Mouse (Mus musculus) brain, embryonic 14.5 days (tissue): Measurements from ENCODE around the gene Larp1. TPM values are rescaled to one million over a fixed set of nuclear protein-coding genes. Genes with fewer than 3 reads are reported as not detected.

Source experiments
- DNase-seq: peaks from one replicate; pipeline ENCODE4 v3.0.0-alpha.2; 2011; ENCODE audit warnings: low read depth
- CTCF ChIP-seq: fragments of 200-500 bp; IDR thresholded peaks from 2 replicates; pipeline ENCODE4 v1.5.1; 2012; ENCODE audit warnings: inconsistent platforms, mild to moderate bottlenecking, moderate library complexity, borderline replicate concordance; ENCODE audit not compliant: insufficient read depth, insufficient read length; ENCODE audit errors: extremely low read depth
- POLR2A ChIP-seq: fragments of 200-500 bp; IDR thresholded peaks from 2 replicates; pipeline ENCODE4 v1.6.1; 2012; ENCODE audit warnings: mild to moderate bottlenecking, inconsistent platforms, borderline replicate concordance; ENCODE audit not compliant: poor library complexity, insufficient read depth, insufficient read length, severe bottlenecking; ENCODE audit errors: extremely low read depth
- polyA plus RNA-seq: library from polyadenylated mRNA; depleted of rRNA; stranded (reverse); fragments of >200 nt; gene quantifications from 2 replicates; pipeline ENCODE4 v1.2.3, GENCODE M21; 2012; rRNA removed

Larp1 gene
- polyA plus RNA-seq, 1 experiment = 57.6 TPM

DNA sequence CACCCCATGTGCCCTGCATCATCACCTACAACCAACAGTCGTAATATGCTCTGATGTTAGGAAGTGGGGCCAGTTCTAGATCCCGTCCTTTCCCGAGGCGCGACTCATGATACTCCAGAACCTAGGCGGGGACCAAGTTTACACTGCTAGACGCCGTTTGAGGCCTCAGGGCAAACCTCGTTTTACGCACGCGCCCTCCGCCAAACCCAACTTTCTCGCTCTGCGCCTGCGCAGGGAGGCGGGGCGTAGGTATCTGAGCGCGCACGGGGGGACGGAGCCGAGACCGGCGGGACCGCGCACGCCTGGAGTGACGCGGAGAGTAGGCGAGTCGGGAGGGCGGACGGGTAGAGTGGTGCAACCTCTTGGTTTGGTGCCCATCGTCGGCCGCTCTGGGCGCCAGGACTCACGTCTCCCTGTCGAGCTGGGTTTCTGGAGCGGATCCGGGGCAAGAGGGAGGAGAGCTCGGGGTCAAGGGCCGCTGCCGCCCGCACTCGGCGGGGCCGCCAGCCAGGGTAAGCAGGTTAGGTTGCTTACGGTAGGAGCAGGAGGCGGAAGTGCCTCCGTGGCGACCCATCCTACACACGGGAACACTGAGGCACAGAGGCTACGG lies 94.9 kb downstream of the Larp1 start, which contains the start of gene Cnot8:
TSS of gene Cnot8 (plus strand) at position 457 of the 610 bp plus-strand sequence.
- DNase-seq = peak; percentile 99
- no peak for TF ChIP-seq CTCF
- peak; percentile 62 for TF ChIP-seq POLR2A

DNA sequence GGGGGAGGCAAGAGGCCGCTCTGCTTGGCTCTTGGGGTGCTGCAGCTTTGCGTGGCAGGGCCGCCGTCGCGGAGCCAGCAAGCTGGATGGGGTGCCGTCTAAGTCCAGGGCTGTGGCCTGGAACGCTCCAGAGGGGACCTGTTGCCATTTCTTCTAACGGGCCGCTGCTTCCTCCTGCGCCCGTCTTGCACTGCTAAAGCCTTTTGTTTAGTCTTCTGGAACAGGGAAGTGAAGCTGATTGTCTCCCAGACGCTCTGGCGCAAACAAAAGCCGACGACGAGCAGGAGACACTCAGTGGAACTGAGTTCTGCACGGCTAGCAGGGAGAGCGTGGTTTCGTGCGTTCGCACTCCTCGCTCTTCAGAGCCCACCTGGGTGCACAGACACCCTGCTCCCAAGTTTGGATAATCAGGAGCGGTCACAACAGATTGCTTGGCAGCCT lies 95.5 kb downstream of the Larp1 start:
- TF ChIP-seq POLR2A (peak; percentile 25; the same call in 1 of the 2 replicates), CTCF (no peak)
- peak; percentile 74 for DNase-seq

DNA sequence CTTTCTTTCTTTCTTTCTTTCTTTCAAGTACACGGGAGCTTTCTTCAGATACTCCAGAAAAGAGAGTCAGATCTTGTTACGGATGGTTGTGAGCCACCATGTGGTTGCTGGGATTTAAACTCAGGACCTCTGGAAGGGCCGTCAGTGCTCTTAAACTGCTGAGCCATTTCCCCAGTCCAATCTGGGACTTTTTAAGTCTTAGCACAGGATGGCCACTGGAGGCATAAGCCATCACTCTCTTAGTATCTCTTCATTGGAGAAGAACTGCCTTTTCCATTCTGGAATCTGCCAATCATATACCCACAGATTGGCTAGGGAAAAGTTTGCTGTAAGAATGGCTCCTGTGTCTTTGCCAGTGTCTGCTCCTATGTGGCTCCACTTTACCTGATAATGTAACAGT lies 98.1 kb downstream of the Larp1 start:
- no peak for DNase-seq
- TF ChIP-seq CTCF (peak; percentile 13; the same call in 1 of the 2 replicates), POLR2A (no peak)

DNA sequence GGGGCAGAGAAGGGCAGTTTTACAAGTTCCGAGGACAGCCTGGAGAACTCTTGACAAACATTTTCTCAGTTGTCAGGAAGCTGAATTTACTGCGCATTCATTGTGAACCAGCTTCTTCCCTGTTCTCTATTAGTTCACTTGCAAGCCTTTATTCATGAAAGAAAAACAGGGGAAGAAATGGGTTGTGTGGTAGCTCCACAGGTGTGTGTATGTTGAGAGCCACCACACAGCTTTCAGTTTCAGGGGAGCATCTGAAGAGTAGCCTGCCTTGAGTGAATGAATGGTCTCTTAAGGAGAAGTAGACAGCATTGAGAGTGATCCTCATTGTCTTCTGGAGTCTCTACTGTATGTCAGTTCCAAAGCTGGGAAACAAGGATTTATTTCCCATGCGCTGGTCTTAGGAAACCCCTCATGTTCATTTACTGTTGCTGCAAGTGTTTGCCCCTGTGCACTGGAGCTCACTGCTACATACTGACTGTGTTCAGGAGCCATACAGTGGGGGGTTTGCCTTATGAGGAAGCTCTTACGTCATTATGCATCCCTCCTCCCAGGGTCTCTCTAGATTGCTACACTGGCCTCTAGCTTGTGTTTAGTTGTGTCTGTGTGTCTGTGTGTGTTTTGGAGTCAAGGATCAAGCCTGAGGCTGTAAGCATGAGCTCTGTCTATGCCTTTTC lies 98.9 kb downstream of the Larp1 start:
- no peak for DNase-seq
- TF ChIP-seq POLR2A = no peak
- no peak for TF ChIP-seq CTCF

Other genes with a start within 250 kb of the Larp1 start
- 29.3 and 30.9 TPM in 2 replicates for gene Sap30l, start 207.4 kb upstream of the Larp1 start, polyA plus RNA-seq
- 0.04 TPM in 1 of 2 replicates, not detected in the other for gene Hand1, start 176.2 kb upstream of the Larp1 start, polyA plus RNA-seq
- not detected in 2 replicates for gene Gm12248, start 84.1 kb downstream of the Larp1 start, polyA plus RNA-seq
- gene Cnot8, start 95.1 kb downstream of the Larp1 start, polyA plus RNA-seq = 103 and 123 TPM in 2 replicates
- gene Gemin5, start 159.5 kb downstream of the Larp1 start, polyA plus RNA-seq = 12.2 and 15.6 TPM in 2 replicates
- 56.5 and 73.0 TPM in 2 replicates for gene Mrpl22, start 162.6 kb downstream of the Larp1 start, polyA plus RNA-seq
- gene Igtp, start 190.5 kb downstream of the Larp1 start, polyA plus RNA-seq = 0.82 and 1.2 TPM in 2 replicates
- gene Irgm2, start 190.6 kb downstream of the Larp1 start, polyA plus RNA-seq = 0.61 and 1.2 TPM in 2 replicates